Mouse (Mus musculus) lung, embryonic 16.5 days (tissue): ENCODE measurements around the gene Scgb1b24. TPM values are rescaled to one million over a fixed set of nuclear protein-coding genes. Genes with fewer than 3 reads are reported as not detected.

ENCODE experiments used
- ATAC-seq: fragments of 200-750 bp; cut with Nextera tagmentation; 2 replicates; pipeline ENCODE4 v1.8.0; 2017; ENCODE audit warnings: low read depth, mild to moderate bottlenecking, moderate library complexity
- H3K27ac ChIP-seq: fragments of 300-500 bp; sonication (generic); 2 replicates; pipeline ENCODE4 v1.5.1; 2014; ENCODE audit warnings: mild to moderate bottlenecking, control low read depth, low read length
- H3K27me3 ChIP-seq: fragments of 300-500 bp; sonication (generic); 2 replicates; pipeline ENCODE4 v1.6.1; 2014; ENCODE audit warnings: low read depth, low read length, mixed read lengths; ENCODE audit not compliant: control insufficient read depth, insufficient read depth
- H3K36me3 ChIP-seq: fragments of 300-500 bp; sonication (generic); 2 replicates; pipeline ENCODE4 v1.6.1; 2014; ENCODE audit warnings: low read length; ENCODE audit not compliant: control insufficient read depth, insufficient read depth
- H3K4me1 ChIP-seq: fragments of 300-500 bp; sonication (generic); replicated peaks from 2 replicates; pipeline ENCODE4 v1.6.1; 2014; ENCODE audit warnings: low read length, mixed read lengths; ENCODE audit not compliant: control insufficient read depth, insufficient read depth
- H3K4me2 ChIP-seq: fragments of 300-500 bp; sonication (generic); 2 replicates; pipeline ENCODE4 v1.6.1; 2014; ENCODE audit warnings: low read depth, low read length, control low read depth
- H3K4me3 ChIP-seq: fragments of 300-500 bp; sonication (generic); 2 replicates; pipeline ENCODE4 v1.5.1; 2014; ENCODE audit warnings: mild to moderate bottlenecking, low read length, control low read depth
- H3K9ac ChIP-seq: fragments of 300-500 bp; sonication (generic); 2 replicates; pipeline ENCODE4 v1.6.1; 2014; ENCODE audit warnings: low read length, control low read depth
- H3K9me3 ChIP-seq: fragments of 300-500 bp; sonication (generic); 2 replicates; pipeline ENCODE4 v1.6.1; 2016; ENCODE audit warnings: low read length; ENCODE audit not compliant: control insufficient read depth
- WGBS: fragments of 180-500 bp; shearing (Covaris S2); extraction: QIAGEN DNeasy Blood & Tissue Kit; methylation state at CpG from one replicate; pipeline ENCODE4 v1.1.7; 2014; 5-methylcytosine and 5-hydroxymethylcytosine counted together
- polyA plus RNA-seq: library from polyadenylated mRNA; unstranded; fragments of >200 nt; fragmentation: Nextera tagmentation; extraction: Ambion mirVana; gene quantifications from 2 replicates; pipeline ENCODE4 v1.2.1, GENCODE M21; 2015

The Scgb1b24 gene
- polyA plus RNA-seq = not detected in 2 replicates

DNA sequence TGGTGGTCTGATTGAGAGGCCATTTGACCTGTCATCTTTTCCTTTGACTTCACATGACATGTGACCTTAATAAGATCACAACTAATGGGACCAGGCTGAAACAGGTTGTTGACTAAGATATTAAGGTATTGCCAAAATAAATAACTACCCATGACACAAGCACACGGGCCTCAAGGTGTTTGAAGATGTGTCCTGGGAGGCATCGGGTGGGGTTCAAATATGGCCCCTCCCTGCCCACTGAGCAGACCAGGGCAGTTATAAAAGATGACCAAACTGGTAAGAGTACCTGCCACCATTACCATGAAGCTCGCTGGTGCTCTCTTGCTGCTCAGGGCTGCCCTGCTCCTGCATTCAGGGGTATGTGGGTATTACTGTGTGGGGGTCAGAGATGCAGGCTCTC is at the start of gene Scgb1b24:
Gene Scgb1b24, plus strand, starts transcription at position 301 of the 400 bp plus-strand sequence.
- Histone ChIP-seq H3K4me3 (no peak within 1 kb of the TSS), H3K4me2 (no peak within 1 kb of the TSS), H3K4me1 (no peaks in the 10 kb centered on the region), H3K9ac (no peak within 1 kb of the TSS), H3K27ac (no peak within 1 kb of the TSS), H3K36me3 (no peaks in the 10 kb centered on the region), H3K9me3 (peaks cover 14% of the 10 kb centered on the region), H3K27me3 (no peaks in the 10 kb centered on the region)
- ATAC-seq = no peak
- whole genome bisulfite sequencing = 74% methylated on average over 3 of the region's 3 CpGs

DNA sequence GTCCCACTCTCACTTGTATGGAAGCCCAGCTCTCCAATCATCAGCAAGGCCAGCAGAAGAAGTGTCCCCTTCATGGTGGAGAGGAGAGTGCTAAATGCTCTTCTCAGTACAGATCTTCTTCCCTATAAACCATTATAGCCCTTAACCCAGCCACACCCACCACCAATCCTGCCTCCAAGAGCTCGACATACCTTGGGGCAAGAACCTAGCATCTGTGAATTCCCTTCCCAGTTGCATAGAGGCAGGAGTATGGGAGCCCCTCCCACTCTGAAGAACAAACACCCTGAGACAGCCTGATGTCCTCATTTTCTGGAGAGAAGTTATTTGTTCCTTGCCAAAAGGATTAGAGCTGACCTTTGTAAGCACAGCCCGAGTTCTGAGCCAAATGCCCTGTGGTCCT is 4.4 kb upstream of the Scgb1b24 start, which contains the start of gene Scgb2b24:
Gene Scgb2b24, minus strand, starts transcription at position 101 of the 400 bp plus-strand sequence.
- ATAC-seq = no peak
- Histone ChIP-seq H3K27me3 (no peaks in the 10 kb centered on the region), H3K4me2 (no peak within 1 kb of the TSS), H3K4me1 (no peaks in the 10 kb centered on the region), H3K27ac (no peak within 1 kb of the TSS), H3K9ac (no peak within 1 kb of the TSS), H3K9me3 (peaks cover 12% of the 10 kb centered on the region), H3K4me3 (no peak within 1 kb of the TSS), H3K36me3 (no peaks in the 10 kb centered on the region)
- WGBS = 67% methylated on average over 2 of the region's 2 CpGs

Other genes starting within 250 kb of the Scgb1b24 start
- not detected in 2 replicates for gene Scgb2b21, start 223.3 kb upstream of the Scgb1b24 start, polyA plus RNA-seq
- not detected in 2 replicates for gene Scgb2b24, start 4.5 kb upstream of the Scgb1b24 start, polyA plus RNA-seq
- not detected in 2 replicates for gene Scgb2b26, start 201.2 kb downstream of the Scgb1b24 start, polyA plus RNA-seq